Comparison of ENCODE assay signal across 8 mouse cellular contexts in the genomic region with DNA sequence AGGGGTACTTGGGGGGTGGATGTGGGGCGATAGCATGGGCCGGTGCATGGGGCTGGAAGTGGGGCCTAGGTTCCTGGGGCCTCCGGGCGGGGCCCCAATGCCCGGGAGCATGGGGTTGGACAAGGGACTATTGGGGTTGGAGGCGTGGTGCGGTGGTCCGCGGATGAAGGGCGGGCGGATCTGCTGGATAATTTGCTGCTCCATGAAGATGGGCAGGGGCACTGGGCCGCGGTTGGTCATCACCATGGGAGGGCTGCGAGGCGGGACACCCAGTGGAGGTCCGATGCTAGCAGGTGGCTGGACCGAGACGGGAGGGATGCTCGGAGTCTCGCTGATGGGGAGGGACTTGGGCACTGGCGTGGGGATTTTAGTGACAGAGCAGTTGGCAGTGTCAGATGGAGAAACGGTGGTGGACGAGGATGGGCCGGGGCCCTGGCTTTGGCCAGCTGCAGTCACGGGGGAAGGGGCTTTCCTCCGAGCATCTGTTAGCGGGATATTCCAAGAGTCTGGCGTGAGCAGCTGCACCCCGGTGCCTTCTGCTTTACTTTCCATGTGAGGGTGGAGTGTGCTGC.
DNase-seq lines count a peak whose midpoint lies in the region; ATAC-seq and TF ChIP-seq lines count a peak whose summit lies in the region.

No protein-coding gene starts in this region.

- DNase-seq in heart, adult 2 months = no peak
- DNase-seq in cerebellum, adult 8-10 months = peak; percentile 27
- peak; percentile 56 for DNase-seq in hindbrain, embryonic 11.5 days (ENCODE audit: low spot score)
- peak; percentile 41 for DNase-seq in midbrain, embryonic 14.5 days
- no peak for DNase-seq in testis, postnatal 14 days (ENCODE audit: low spot score)
- no peak for DNase-seq in spleen, adult 12 weeks (ENCODE audit: low spot score)

- no peak for TF ChIP-seq EP300 in heart, adult 2 months (IDR thresholded peaks at IDR 0.05; ENCODE audit: insufficient read depth, low read depth, low read length)

- H3K9ac ChIP-seq in heart, embryonic 11.5 days (ENCODE audit: low read depth, low read length) = peak overlapping the region; percentile 46; the same call in 1 of the 2 replicates
- no peak overlapping the region for H3K9ac ChIP-seq in heart, adult 2 months (ENCODE audit: low read depth, low read length)
- H3K9ac ChIP-seq in hindbrain, embryonic 11.5 days (ENCODE audit: low read depth, low read length) = peak overlapping the region; percentile 63; the same call in 1 of the 2 replicates
- peak overlapping the region; percentile 58 for H3K9ac ChIP-seq in midbrain, embryonic 14.5 days (replicated peaks; ENCODE audit: low read length)

- no peaks in the 10 kb centered on the region for H3K9me3 ChIP-seq in heart, embryonic 11.5 days (replicated peaks; ENCODE audit: control insufficient read depth, low read length)
- no peaks in the 10 kb centered on the region for H3K9me3 ChIP-seq in hindbrain, embryonic 11.5 days (ENCODE audit: control insufficient read depth, low read length)
- no peaks in the 10 kb centered on the region for H3K9me3 ChIP-seq in midbrain, embryonic 14.5 days (ENCODE audit: control insufficient read depth, low read length)

- peak overlapping the region; percentile 52 for H3K4me3 ChIP-seq in heart, embryonic 11.5 days (ENCODE audit: low read depth, low read length)
- no peak overlapping the region for H3K4me3 ChIP-seq in heart, adult 2 months
- peak overlapping the region; percentile 48 for H3K4me3 ChIP-seq in hindbrain, embryonic 11.5 days (ENCODE audit: low read depth, low read length)
- peak overlapping the region; percentile 41 for H3K4me3 ChIP-seq in midbrain, embryonic 14.5 days (replicated peaks; ENCODE audit: low read depth, low read length)

- H3K36me3 ChIP-seq in heart, embryonic 11.5 days (ENCODE audit: control insufficient read depth, insufficient read depth, low read length) = no peaks in the 10 kb centered on the region
- H3K36me3 ChIP-seq in heart, adult 2 months (ENCODE audit: control insufficient read depth, insufficient read depth, low read length) = no peaks in the 10 kb centered on the region
- no peaks in the 10 kb centered on the region for H3K36me3 ChIP-seq in hindbrain, embryonic 11.5 days (ENCODE audit: control insufficient read depth, insufficient read depth, low read length)
- H3K36me3 ChIP-seq in midbrain, embryonic 14.5 days (ENCODE audit: control insufficient read depth, insufficient read depth, low read length) = peaks cover 12% of the 10 kb centered on the region

- TF ChIP-seq CTCF in heart, adult 2 months (IDR thresholded peaks at IDR 0.05) = no peak

- 6% methylated on average over 29 of the region's 29 CpGs for WGBS in heart, embryonic 11.5 days (ENCODE audit: insufficient replicate concordance)
- WGBS in heart, adult 2 months = 58% methylated on average over 29 of the region's 29 CpGs
- WGBS in hindbrain, embryonic 11.5 days = 1% methylated on average over 27 of the region's 29 CpGs
- WGBS in midbrain, embryonic 14.5 days = 3% methylated on average over 29 of the region's 29 CpGs

- H3K27me3 ChIP-seq in heart, embryonic 11.5 days (ENCODE audit: control insufficient read depth, insufficient read depth, low read length) = peaks cover 48% of the 10 kb centered on the region
- peaks cover 2% of the 10 kb centered on the region; the same call in 1 of the 2 replicates for H3K27me3 ChIP-seq in heart, adult 2 months (ENCODE audit: control insufficient read depth, insufficient read depth, low read length)
- H3K27me3 ChIP-seq in hindbrain, embryonic 11.5 days (ENCODE audit: control insufficient read depth, insufficient read depth, low read length) = peaks cover 23% of the 10 kb centered on the region
- no peaks in the 10 kb centered on the region; the same call in 1 of the 2 replicates for H3K27me3 ChIP-seq in midbrain, embryonic 14.5 days (ENCODE audit: control insufficient read depth, insufficient read depth, low read length)

- TF ChIP-seq POLR2A in heart, adult 2 months (IDR thresholded peaks at IDR 0.05; ENCODE audit: insufficient read depth, low read depth, low read length) = no peak

- intact Hi-C loops in heart, adult 2 months (cut with DNase I) = no loop called here

- H3K79me2 ChIP-seq in heart, adult 2 months (replicated peaks; ENCODE audit: control insufficient read depth, insufficient read depth, low read length) = no peaks in the 10 kb centered on the region

- no peak overlapping the region for H3K27ac ChIP-seq in heart, embryonic 11.5 days (ENCODE audit: low read depth, low read length)
- H3K27ac ChIP-seq in heart, adult 2 months = no peak overlapping the region
- no peak overlapping the region for H3K27ac ChIP-seq in hindbrain, embryonic 11.5 days (ENCODE audit: low read depth, low read length)
- H3K27ac ChIP-seq in midbrain, embryonic 14.5 days (replicated peaks; ENCODE audit: low read depth, low read length) = peak overlapping the region; percentile 26; the same call in 1 of the 2 replicates

- H3K4me1 ChIP-seq in heart, embryonic 11.5 days (ENCODE audit: control insufficient read depth, insufficient read depth, low read length) = peaks cover 10% of the 10 kb centered on the region
- no peaks in the 10 kb centered on the region for H3K4me1 ChIP-seq in heart, adult 2 months (ENCODE audit: control insufficient read depth, insufficient read depth, low read length)
- H3K4me1 ChIP-seq in hindbrain, embryonic 11.5 days (replicated peaks; ENCODE audit: control insufficient read depth, insufficient read depth, low read length) = peaks cover 15% of the 10 kb centered on the region
- H3K4me1 ChIP-seq in midbrain, embryonic 14.5 days (ENCODE audit: control insufficient read depth, insufficient read depth, low read length) = peaks cover 20% of the 10 kb centered on the region

- H3K4me2 ChIP-seq in heart, embryonic 11.5 days = peak overlapping the region; percentile 89
- peak overlapping the region; percentile 99 for H3K4me2 ChIP-seq in hindbrain, embryonic 11.5 days (replicated peaks; ENCODE audit: low read depth, low read length)
- H3K4me2 ChIP-seq in midbrain, embryonic 14.5 days (ENCODE audit: low read length) = peak overlapping the region; percentile 92

- ATAC-seq in heart, embryonic 11.5 days (replicated peaks; ENCODE audit: insufficient number of reproducible peaks, low FRiP score, low TSS enrichment) = no peak
- peak; percentile 59 for ATAC-seq in hindbrain, embryonic 11.5 days (ENCODE audit: low FRiP score)
- peak; percentile 29 for ATAC-seq in midbrain, embryonic 14.5 days (ENCODE audit: low FRiP score, low TSS enrichment)
- ATAC-seq in frontal cortex, adult (ENCODE audit: low TSS enrichment) = no peak

Comparison
In these comparisons a context has a peak if more than half of its experiments do, and no peak if none do; other contexts are left out.
1. ATAC-seq: peak in hindbrain, embryonic 11.5 days (single experiment) and midbrain, embryonic 14.5 days (single experiment); none in heart, embryonic 11.5 days (single experiment) and frontal cortex, adult (single experiment).
2. DNase-seq: peak in cerebellum, adult 8-10 months (single experiment), hindbrain, embryonic 11.5 days (single experiment) and midbrain, embryonic 14.5 days (single experiment); none in heart, adult 2 months (0 of 2), testis, postnatal 14 days (single experiment) and spleen, adult 12 weeks (single experiment).
3. Peak in every context shown above with its lines, with median percentiles within 50 percentile points of each other: H3K4me2 ChIP-seq.